Mouse (Mus musculus): Measurements from ENCODE around the gene Sult3a1.
"Not testable (repeated sequence)": the region's sequence is repeated elsewhere in the genome, so short reads cannot be mapped to it uniquely, and the experiment has no call there.

The Sult3a1 gene

GRCm38 (mm10) chr10:33857421-33857820 is at the start of gene Sult3a1:
Gene Sult3a1, plus strand, starts transcription at chr10:33857721.
- no peak for DNase-seq (ENCODE audit: low spot score in 2 of 2)

GRCm38 (mm10) chr10:33811807-33812206 is 45.7 kb upstream of the Sult3a1 start:
- DNase-seq (ENCODE audit: low spot score in 2 of 2) = no peak

- no peak for DNase-seq (ENCODE audit: low spot score in 2 of 2)
Observed at GRCm38 (mm10) chr10:33814266-33814665, 43.3 kb upstream of the Sult3a1 start.

GRCm38 (mm10) chr10:33816923-33817322 is 40.6 kb upstream of the Sult3a1 start:
- DNase-seq (ENCODE audit: low spot score in 2 of 2) = no peak

- DNase-seq (ENCODE audit: low spot score in 2 of 2) = no peak
Observed at GRCm38 (mm10) chr10:33820892-33821291, 36.6 kb upstream of the Sult3a1 start.

DNA sequence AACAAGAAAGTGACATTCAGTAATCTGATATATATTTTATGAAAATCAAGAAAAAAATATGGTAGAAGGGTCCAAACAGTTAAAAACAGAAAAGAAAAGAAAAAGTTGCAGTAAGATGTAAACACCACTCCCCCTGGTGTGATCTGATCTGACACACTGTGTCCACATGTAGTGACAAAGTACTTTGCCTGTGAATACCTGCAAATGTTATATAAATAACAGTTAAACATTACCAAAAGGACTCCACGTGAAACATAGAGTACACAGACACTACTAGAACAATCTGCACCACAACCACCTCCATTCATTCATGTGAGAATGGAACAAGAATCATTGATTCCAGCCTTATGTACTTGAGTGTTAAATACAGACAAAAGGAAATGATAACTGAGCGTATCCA is 8.5 kb downstream of the Sult3a1 start:
- no peak for DNase-seq (ENCODE audit: low spot score in 2 of 2)

- DNase-seq (ENCODE audit: low spot score in 2 of 2) = no peak
Observed at GRCm38 (mm10) chr10:33870441-33870840, 12.9 kb downstream of the Sult3a1 start.

- no peak for DNase-seq (ENCODE audit: low spot score in 2 of 2)
Observed at GRCm38 (mm10) chr10:33872672-33873398, 15.3 kb downstream of the Sult3a1 start.

DNA sequence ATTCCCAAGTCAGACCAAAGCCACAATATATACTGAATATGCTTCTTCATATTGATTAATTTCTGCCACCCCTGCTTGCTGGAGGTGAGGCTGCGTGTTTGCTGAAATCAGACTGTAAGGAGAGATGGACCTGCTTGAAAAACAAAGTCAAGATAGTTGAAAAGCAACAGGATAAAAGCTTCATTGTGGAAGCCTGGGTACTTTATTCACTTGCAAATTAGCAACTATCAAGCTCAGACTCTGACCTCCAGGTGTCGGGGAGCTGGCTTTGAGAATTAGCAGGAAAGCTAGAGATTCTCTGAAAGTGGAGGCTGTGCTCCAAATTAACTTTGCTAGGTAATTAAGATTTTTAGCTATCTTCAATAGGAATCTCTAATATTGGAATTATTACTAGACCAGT is 24.9 kb downstream of the Sult3a1 start:
- DNase-seq (ENCODE audit: low spot score in 2 of 2) = not testable (repeated sequence)

GRCm38 (mm10) chr10:33901520-33901919 is 44.0 kb downstream of the Sult3a1 start:
- DNase-seq (ENCODE audit: low spot score in 2 of 2) = not testable (repeated sequence)

DNA sequence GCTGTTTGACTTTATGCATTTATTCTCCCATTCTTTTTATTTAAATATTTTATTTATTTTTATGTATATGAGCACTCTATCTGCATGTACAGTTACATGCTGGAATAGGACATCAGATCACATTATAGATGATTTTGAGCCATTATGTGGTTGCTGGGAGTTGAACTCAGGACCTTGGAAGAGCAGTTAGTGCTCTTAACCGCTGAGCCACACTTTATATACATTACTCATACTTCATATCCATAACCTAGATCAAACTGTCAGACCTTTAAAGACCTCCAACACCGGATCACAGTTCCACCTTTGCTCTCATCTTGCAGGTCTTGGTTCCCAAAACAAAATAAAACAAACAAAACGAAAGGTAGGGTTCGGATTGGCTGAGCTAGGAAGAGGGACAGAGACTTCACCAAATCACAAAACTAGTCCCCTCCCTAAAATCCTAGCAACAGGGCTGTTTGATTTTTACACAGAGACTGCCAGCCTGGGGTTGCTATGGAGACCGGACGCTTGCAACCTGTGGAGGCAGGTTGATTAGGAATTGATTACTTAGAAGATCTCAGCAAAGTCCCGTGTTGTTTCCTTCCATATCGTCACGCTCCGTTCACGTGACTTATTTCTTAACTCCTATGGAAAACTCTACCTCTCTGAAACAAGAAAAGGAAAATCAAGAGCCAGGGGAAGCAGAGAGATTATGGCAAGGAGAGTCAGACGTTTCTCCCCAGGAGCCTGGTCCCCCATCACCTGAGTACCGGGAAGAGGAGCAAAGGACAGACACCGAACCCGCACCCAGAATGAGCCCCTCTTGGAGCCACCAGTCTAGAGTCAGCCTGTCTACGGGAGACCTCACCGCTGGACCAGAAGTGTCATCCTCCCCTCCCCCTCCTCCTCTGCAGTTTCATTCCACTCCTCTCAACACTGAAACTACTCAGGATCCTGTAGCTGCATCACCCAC is 47.3 kb downstream of the Sult3a1 start, which contains the start of gene Rsph4a:
Gene Rsph4a (plus strand): TSS at position 582 of the 952 bp plus-strand sequence.
- DNase-seq (ENCODE audit: low spot score in 2 of 2) = no peak

GRCm38 (mm10) chr10:33905489-33905888 is 48.0 kb downstream of the Sult3a1 start:
- DNase-seq (ENCODE audit: low spot score in 2 of 2) = no peak
